Mouse (Mus musculus) embryonic facial prominence, embryonic 11.5 days (tissue): ENCODE data around the gene Rptor. TPM values are rescaled to one million over a fixed set of nuclear protein-coding genes. Genes with fewer than 3 reads are reported as not detected.
A peak's percentile ranks its signal among the peaks of the same experiment; 100 is the strongest.

ENCODE experiments used
- ATAC-seq: fragments of 200-750 bp; cut with Nextera tagmentation; replicated peaks from 2 replicates; pipeline ENCODE4 v1.8.0; 2017; ENCODE audit warnings: low read depth; ENCODE audit not compliant: insufficient number of reproducible peaks, low FRiP score, low TSS enrichment
- DNase-seq: peaks from one replicate; pipeline ENCODE4 v3.0.0-alpha.2; 2015; ENCODE audit warnings: low spot score
- H3K27ac ChIP-seq: fragments of 300-500 bp; sonication (generic); replicated peaks from 2 replicates; pipeline ENCODE4 v1.5.1; 2014; ENCODE audit warnings: mild to moderate bottlenecking, low read depth, low read length, control low read depth
- H3K27me3 ChIP-seq: fragments of 300-500 bp; sonication (generic); 2 replicates; pipeline ENCODE4 v1.6.1; 2014; ENCODE audit warnings: mild to moderate bottlenecking, low read length, moderate library complexity, mixed read lengths; ENCODE audit not compliant: control insufficient read depth, insufficient read depth
- H3K36me3 ChIP-seq: fragments of 300-500 bp; sonication (generic); replicated peaks from 2 replicates; pipeline ENCODE4 v1.6.1; 2014; ENCODE audit warnings: low read depth, mild to moderate bottlenecking, low read length, moderate library complexity, mixed read lengths; ENCODE audit not compliant: control insufficient read depth, insufficient read depth
- H3K4me1 ChIP-seq: fragments of 300-500 bp; sonication (generic); 2 replicates; pipeline ENCODE4 v1.6.1; 2014; ENCODE audit warnings: low read length, mixed read lengths; ENCODE audit not compliant: control insufficient read depth, insufficient read depth
- H3K4me2 ChIP-seq: fragments of 300-500 bp; sonication (generic); 2 replicates; pipeline ENCODE4 v1.6.1; 2014; ENCODE audit warnings: low read depth, mild to moderate bottlenecking, control low read depth, low read length, moderate library complexity
- H3K4me3 ChIP-seq: fragments of 300-500 bp; sonication (generic); 2 replicates; pipeline ENCODE4 v1.5.1; 2014; ENCODE audit warnings: low read depth, low read length, control low read depth
- H3K9ac ChIP-seq: fragments of 300-500 bp; sonication (generic); replicated peaks from 2 replicates; pipeline ENCODE4 v1.6.1; 2014; ENCODE audit warnings: mild to moderate bottlenecking, control low read depth, low read length
- H3K9me3 ChIP-seq: fragments of 300-500 bp; sonication (generic); replicated peaks from 2 replicates; pipeline ENCODE4 v1.6.1; 2016; ENCODE audit warnings: mild to moderate bottlenecking, low read length, inconsistent platforms, mixed read lengths; ENCODE audit not compliant: control insufficient read depth
- WGBS: fragments of 180-500 bp; shearing (Covaris S2); extraction: QIAGEN DNeasy Blood & Tissue Kit; methylation state at CpG from one replicate; pipeline ENCODE4 v1.1.7; 2014; 5-methylcytosine and 5-hydroxymethylcytosine counted together
- polyA plus RNA-seq: library from polyadenylated mRNA; unstranded; fragments of >200 nt; fragmentation: Nextera tagmentation; extraction: Ambion mirVana; gene quantifications from 2 replicates; pipeline ENCODE4 v1.2.1, GENCODE M21; 2014

Gene Rptor
- polyA plus RNA-seq, 1 experiment from 2014 or later = 10.1 TPM

DNA sequence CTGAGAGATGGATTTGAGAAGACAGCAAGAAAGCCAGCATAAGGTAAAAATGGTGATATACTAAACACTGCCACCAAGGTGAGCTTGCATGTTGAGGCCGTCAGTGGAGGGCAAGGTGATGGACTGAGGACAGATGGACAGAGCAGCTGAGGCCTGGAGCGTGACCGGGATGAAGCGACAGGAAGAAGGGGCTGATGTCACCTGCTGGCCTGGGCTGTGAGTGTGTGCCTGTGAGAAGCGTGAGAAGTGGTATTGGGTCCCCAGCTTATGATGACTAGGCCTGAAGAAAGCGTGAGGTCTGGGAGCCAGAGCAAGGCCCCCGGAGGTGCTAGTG, 130.9 kb downstream of the Rptor start:
- Histone ChIP-seq H3K36me3 (no peaks in the 10 kb centered on the region), H3K27ac (no peak overlapping the region), H3K27me3 (no peaks in the 10 kb centered on the region), H3K9me3 (no peaks in the 10 kb centered on the region), H3K4me1 (no peaks in the 10 kb centered on the region), H3K4me3 (no peak overlapping the region), H3K4me2 (no peak overlapping the region), H3K9ac (no peak overlapping the region)
- DNase-seq (no peak), ATAC-seq (no peak)
- 93% methylated on average over 7 of the region's 7 CpGs for WGBS

DNA sequence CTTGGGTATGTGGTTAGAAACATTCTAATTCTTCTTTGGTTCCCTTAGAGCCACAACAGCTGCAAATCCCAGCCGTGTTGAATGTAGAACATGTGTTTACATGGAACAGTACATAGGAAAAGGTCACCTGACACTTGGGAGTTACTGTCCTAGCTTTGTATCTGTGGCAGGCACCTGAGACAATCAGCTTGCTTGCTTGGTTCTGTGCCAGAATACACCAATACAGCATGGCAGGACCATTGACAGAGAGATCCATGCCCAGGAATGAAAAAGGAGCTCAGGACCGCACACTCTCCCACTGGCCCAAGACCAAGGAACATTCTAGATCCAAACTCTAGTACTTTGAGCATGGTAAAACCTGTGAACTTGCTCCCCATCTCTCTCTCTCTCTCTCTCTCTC, 132.4 kb downstream of the Rptor start:
- DNase-seq (no peak), ATAC-seq (no peak)
- H3K27me3 ChIP-seq = no peaks in the 10 kb centered on the region
- no peak overlapping the region for H3K9ac ChIP-seq
- 85% methylated on average over 2 of the region's 2 CpGs for WGBS
- no peak overlapping the region for H3K4me2 ChIP-seq
- no peaks in the 10 kb centered on the region for H3K36me3 ChIP-seq
- no peaks in the 10 kb centered on the region for H3K9me3 ChIP-seq
- no peak overlapping the region for H3K27ac ChIP-seq
- no peaks in the 10 kb centered on the region for H3K4me1 ChIP-seq
- H3K4me3 ChIP-seq = no peak overlapping the region

DNA sequence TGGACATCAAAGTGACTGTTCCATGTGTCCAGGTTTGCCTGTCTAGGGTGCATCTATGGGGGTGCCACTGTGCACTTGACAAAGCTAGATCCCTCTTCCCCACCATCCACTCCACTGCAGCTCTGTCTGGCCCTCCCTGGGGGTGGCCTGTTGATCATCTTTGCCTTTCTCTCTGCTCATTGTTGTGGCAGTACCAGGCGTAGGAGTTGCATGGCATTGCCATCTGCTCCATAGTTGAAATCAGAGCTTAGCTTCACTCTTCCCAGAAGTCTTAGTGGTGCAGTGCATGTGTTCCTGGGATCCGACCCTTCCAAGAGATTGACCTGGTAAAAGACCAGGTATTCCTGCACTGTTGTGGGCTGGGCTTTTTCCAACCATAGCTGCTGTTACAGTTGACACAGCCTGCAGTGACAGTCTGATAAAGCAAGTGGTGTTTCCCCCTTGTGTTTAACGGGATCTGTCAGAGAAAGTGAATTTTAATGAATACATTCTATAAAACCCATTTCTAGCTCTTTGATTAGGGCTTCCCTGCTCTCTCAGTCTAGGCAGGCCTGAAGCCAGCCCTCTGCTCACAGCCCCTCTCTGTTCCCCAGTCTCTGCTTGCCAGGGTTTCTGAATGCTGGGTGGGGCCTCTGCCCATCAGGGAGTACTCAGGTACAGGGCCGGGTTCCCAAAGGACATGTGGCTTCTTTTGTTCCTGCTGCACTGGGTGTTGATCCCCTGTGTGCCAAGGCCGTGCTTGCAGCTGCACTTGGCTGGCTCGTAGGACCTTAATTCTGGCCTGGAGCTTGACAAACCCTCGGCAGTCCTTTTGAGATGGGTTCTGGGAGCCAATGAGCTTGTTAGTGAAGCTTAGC, 136.5 kb downstream of the Rptor start:
- H3K27me3 ChIP-seq = no peaks in the 10 kb centered on the region
- 76% methylated on average over 7 of the region's 7 CpGs for WGBS
- no peaks in the 10 kb centered on the region for H3K4me1 ChIP-seq
- no peak overlapping the region for H3K4me2 ChIP-seq
- no peak overlapping the region for H3K27ac ChIP-seq
- H3K4me3 ChIP-seq = no peak overlapping the region
- ATAC-seq (no peak), DNase-seq (no peak)
- no peak overlapping the region for H3K9ac ChIP-seq
- H3K36me3 ChIP-seq = no peaks in the 10 kb centered on the region
- H3K9me3 ChIP-seq = no peaks in the 10 kb centered on the region

- no peak overlapping the region for H3K27ac ChIP-seq
- 91% methylated on average over 1 of the region's 1 CpGs for WGBS
- H3K4me2 ChIP-seq = no peak overlapping the region
These were observed 138.7 kb downstream of the Rptor start for GRCm38 (mm10) chr11:119741401-119741800.

GRCm38 (mm10) chr11:119744436-119744835, 141.7 kb downstream of the Rptor start:
- no peaks in the 10 kb centered on the region for H3K4me1 ChIP-seq
- H3K4me2 ChIP-seq = no peak overlapping the region
- H3K9me3 ChIP-seq = no peaks in the 10 kb centered on the region
- no peaks in the 10 kb centered on the region for H3K36me3 ChIP-seq
- WGBS = 49% methylated on average over 4 of the region's 4 CpGs
- no peak overlapping the region for H3K9ac ChIP-seq
- H3K4me3 ChIP-seq = no peak overlapping the region
- H3K27me3 ChIP-seq = no peaks in the 10 kb centered on the region
- DNase-seq (peak; percentile 22), ATAC-seq (no peak)
- H3K27ac ChIP-seq = no peak overlapping the region

More at GRCm38 (mm10) chr11:119741401-119741800, 138.7 kb downstream of the Rptor start:
- H3K9ac ChIP-seq = no peak overlapping the region
- no peak for ATAC-seq
- no peaks in the 10 kb centered on the region for H3K27me3 ChIP-seq
- no peaks in the 10 kb centered on the region for H3K4me1 ChIP-seq
- no peak for DNase-seq
- H3K9me3 ChIP-seq = no peaks in the 10 kb centered on the region
- H3K4me3 ChIP-seq = no peak overlapping the region
- no peaks in the 10 kb centered on the region for H3K36me3 ChIP-seq

- no peak overlapping the region for H3K9ac ChIP-seq
- DNase-seq = no peak
- no peak overlapping the region for H3K4me2 ChIP-seq
- no peaks in the 10 kb centered on the region for H3K9me3 ChIP-seq
- no peaks in the 10 kb centered on the region for H3K36me3 ChIP-seq
- H3K27ac ChIP-seq = no peak overlapping the region
- WGBS = 80% methylated on average over 7 of the region's 7 CpGs
- no peaks in the 10 kb centered on the region for H3K4me1 ChIP-seq
- no peak for ATAC-seq
- no peaks in the 10 kb centered on the region for H3K27me3 ChIP-seq
- H3K4me3 ChIP-seq = no peak overlapping the region
These were observed 142.6 kb downstream of the Rptor start for GRCm38 (mm10) chr11:119745333-119745732.

GRCm38 (mm10) chr11:119754459-119754858, 151.8 kb downstream of the Rptor start:
- no peak overlapping the region for H3K9ac ChIP-seq
- no peaks in the 10 kb centered on the region for H3K36me3 ChIP-seq
- H3K27ac ChIP-seq = no peak overlapping the region
- no peaks in the 10 kb centered on the region for H3K4me1 ChIP-seq
- H3K4me3 ChIP-seq = no peak overlapping the region
- ATAC-seq (no peak), DNase-seq (no peak)
- H3K4me2 ChIP-seq = no peak overlapping the region
- no peaks in the 10 kb centered on the region for H3K9me3 ChIP-seq
- 82% methylated on average over 6 of the region's 6 CpGs for WGBS
- no peaks in the 10 kb centered on the region for H3K27me3 ChIP-seq

GRCm38 (mm10) chr11:119758214-119758613, 155.5 kb downstream of the Rptor start:
- H3K27me3 ChIP-seq = no peaks in the 10 kb centered on the region
- H3K27ac ChIP-seq = no peak overlapping the region
- ATAC-seq = no peak
- 93% methylated on average over 5 of the region's 5 CpGs for WGBS
- no peak overlapping the region for H3K4me3 ChIP-seq
- H3K9me3 ChIP-seq = no peaks in the 10 kb centered on the region
- no peak for DNase-seq
- H3K9ac ChIP-seq = no peak overlapping the region
- no peak overlapping the region for H3K4me2 ChIP-seq
- H3K36me3 ChIP-seq = no peaks in the 10 kb centered on the region
- H3K4me1 ChIP-seq = no peaks in the 10 kb centered on the region
